Mouse (Mus musculus) layer of hippocampus, adult 9-11 months (tissue): ENCODE data around the gene Bicd1.
A peak's percentile ranks its signal among the peaks of the same experiment; 100 is the strongest.
"Not testable (repeated sequence)": the region's sequence is repeated elsewhere in the genome, so short reads cannot be mapped to it uniquely, and the experiment has no call there.

Experiments
- DNase-seq: peaks from one replicate; pipeline ENCODE4 v3.0.0; 2022

Bicd1 gene

GRCm38 (mm10) chr6:149408833-149409332 lies at the start of gene Bicd1:
TSS of gene Bicd1 (plus strand) at chr6:149408886.
- peak; percentile 91 for DNase-seq

- not testable (repeated sequence) for DNase-seq
These were observed 46.2 kb upstream of the Bicd1 start for GRCm38 (mm10) chr6:149362533-149362932.

GRCm38 (mm10) chr6:149365975-149366374 lies 42.7 kb upstream of the Bicd1 start:
- DNase-seq: not testable (repeated sequence)

DNA sequence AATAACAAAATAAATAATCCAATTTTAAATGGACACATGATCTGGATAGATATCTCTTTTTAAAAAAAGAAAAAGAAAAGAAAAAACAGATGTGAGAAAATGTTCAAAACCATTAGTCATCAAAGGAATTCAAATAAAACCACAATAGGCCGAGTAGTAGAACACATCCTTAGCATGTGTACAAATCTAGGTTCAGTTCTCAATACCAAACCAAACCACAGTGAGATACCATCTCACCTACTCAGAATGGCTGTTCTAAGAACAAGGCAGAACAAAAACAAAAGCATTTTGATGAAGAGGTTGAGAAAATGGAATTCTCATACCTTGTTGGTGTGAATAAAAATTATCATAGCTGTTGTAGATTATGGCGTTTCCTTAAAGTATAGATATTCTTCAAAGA lies 42.3 kb upstream of the Bicd1 start:
- DNase-seq: no peak

GRCm38 (mm10) chr6:149374986-149375457 lies 33.7 kb upstream of the Bicd1 start:
- DNase-seq: peak; percentile 54

DNA sequence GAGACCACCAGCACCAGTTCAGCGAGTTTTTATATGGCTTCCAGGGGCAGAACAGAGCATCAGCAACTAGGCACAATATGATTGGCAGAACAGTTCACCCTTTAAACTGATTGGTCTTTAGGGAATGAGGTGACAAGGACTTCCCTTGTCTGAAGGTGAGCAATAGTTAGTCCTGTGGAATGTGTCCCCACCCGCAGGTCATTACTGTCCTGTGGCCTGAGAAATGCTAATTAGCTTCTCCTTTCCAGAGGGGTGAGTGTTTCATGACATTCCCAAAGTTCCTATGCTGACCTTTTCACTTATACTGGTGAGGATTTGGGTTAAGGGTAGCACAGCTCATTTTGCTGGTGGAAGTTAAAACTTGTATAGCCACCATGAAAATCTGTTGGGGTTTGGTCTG lies 25.2 kb upstream of the Bicd1 start:
- no peak for DNase-seq

GRCm38 (mm10) chr6:149386389-149386788 lies 22.3 kb upstream of the Bicd1 start:
- no peak for DNase-seq

GRCm38 (mm10) chr6:149389626-149390025 lies 19.1 kb upstream of the Bicd1 start:
- not testable (repeated sequence) for DNase-seq

DNA sequence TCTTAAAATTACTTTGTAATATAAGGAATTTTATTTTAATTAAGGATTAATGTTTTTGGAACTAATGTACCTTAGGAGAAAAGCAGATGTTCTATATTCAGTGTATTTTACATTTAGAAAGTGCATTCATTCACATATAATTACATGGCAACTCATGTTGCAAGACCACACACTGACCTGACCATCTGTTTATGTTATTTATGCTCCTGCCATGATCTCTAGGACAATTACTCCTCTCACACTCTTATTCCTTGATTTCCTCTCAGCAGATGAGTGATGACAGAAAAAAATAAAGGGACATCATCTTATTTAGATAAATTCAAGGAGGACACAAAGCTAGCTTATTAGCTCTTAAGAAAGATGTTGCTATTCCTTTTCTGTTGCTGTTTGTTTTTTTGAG lies 9.3 kb upstream of the Bicd1 start:
- no peak for DNase-seq

GRCm38 (mm10) chr6:149409341-149409740 lies 655 bp downstream of the Bicd1 start:
- peak; percentile 26 for DNase-seq

DNA sequence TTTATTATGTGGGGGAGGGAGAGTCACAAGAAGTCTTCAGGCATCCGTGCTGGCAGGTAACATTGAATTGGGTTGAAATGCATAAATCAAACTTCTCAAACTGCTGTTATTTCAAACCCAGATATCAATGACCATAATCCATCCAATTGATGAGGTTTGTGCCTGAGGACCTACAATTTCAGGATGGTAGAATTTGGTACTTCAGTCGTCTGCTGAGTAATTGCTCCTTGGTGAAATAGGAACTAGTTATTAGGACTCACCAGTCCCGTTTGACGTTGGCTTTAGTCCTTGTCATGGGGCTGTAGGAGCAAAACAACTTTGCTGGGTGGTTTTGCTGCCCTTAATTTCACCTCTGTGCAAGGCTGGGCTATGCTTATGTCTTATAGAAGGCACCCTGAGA lies 1.2 kb downstream of the Bicd1 start:
- DNase-seq: no peak

GRCm38 (mm10) chr6:149413256-149413655 lies 4.6 kb downstream of the Bicd1 start:
- no peak for DNase-seq

- no peak for DNase-seq
These were observed 16.1 kb downstream of the Bicd1 start for GRCm38 (mm10) chr6:149424748-149425147.

DNA sequence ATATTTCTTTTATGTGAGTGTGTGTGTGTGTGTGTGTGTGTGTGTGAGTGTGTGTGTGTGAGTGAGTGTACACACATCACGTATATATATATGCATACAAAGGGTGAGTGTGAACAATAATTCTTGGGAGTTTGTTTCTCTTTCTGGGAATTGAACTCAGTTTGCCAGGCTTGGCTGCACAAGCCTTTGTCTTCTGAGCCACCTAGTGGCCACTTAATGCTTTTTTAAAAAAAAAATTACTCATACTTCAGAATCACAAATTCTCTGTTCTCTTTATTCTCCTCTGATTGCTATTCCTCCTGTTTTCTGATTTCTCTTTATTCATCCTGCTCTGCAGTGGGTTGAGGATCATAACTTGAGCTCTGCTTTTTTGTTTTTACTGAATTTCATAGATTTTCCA lies 30.5 kb downstream of the Bicd1 start:
- DNase-seq: no peak

GRCm38 (mm10) chr6:149442884-149443283 lies 34.2 kb downstream of the Bicd1 start:
- no peak for DNase-seq

DNA sequence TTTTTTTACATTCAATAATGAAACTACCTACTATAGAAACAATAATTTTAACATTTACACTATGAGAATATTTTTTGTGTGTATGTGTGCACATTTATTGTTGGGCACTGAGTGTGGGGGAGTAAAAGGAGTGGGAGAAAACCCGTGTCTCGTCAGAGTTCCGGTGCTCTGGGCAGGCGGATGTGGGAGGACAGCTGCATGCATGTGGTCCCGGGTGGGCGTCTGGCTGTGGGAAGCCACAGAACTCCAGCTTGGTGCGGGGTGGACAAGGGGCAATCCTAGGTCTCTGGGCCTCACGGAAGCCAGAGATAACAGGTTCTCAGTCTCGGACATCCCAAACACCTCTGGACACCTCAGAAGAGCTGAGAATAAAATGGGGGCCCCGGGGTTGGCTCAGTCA lies 37.2 kb downstream of the Bicd1 start:
- DNase-seq: no peak

- no peak for DNase-seq
These were observed 48.6 kb downstream of the Bicd1 start for GRCm38 (mm10) chr6:149457324-149457723.

- no peak for DNase-seq
These were observed 52.3 kb downstream of the Bicd1 start for GRCm38 (mm10) chr6:149460971-149461370.

- no peak for DNase-seq
These were observed 62.8 kb downstream of the Bicd1 start for GRCm38 (mm10) chr6:149471477-149471876.

GRCm38 (mm10) chr6:149472441-149472840 lies 63.8 kb downstream of the Bicd1 start:
- not testable (repeated sequence) for DNase-seq

DNA sequence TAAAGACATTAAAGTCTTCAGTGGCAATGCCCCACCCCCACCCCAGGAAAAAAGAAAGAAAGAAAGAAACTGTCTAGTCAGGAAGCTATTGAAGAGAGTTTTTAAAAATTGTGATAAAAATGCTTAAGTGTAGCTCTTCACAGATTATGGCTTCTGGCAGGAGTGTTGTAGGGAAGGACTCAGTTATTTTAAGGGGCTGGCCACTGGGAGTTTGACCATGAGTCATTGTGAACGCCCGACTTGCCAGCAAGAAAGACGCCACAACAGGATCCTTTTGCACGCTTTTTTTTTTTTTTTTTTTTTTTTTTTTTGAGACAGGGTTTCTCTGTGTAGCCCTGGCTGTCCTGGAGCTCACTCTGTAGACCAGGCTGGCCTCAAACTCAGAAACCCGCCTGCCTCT lies 73.2 kb downstream of the Bicd1 start:
- not testable (repeated sequence) for DNase-seq

- DNase-seq: no peak
These were observed 86.0 kb downstream of the Bicd1 start for GRCm38 (mm10) chr6:149494662-149495061.

DNA sequence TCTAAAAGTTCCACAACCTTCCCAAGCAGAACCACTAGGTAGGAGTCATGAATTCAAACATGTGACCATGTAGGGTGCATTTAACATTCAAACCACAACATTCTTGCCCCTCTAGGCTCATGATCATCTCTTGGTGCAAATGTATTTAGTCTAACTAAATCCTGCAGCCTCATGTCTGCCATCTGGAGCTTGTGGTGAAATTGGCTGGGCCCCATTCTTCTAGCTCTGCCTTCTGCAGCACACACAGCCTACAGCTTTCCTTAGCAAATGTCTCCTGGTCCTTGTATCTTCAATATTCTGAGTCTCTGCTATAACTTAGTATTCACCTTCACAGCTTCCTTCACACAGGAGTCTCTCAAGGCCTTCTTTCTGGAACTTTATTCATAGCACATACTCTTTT lies 87.2 kb downstream of the Bicd1 start:
- peak; percentile 73 for DNase-seq

DNA sequence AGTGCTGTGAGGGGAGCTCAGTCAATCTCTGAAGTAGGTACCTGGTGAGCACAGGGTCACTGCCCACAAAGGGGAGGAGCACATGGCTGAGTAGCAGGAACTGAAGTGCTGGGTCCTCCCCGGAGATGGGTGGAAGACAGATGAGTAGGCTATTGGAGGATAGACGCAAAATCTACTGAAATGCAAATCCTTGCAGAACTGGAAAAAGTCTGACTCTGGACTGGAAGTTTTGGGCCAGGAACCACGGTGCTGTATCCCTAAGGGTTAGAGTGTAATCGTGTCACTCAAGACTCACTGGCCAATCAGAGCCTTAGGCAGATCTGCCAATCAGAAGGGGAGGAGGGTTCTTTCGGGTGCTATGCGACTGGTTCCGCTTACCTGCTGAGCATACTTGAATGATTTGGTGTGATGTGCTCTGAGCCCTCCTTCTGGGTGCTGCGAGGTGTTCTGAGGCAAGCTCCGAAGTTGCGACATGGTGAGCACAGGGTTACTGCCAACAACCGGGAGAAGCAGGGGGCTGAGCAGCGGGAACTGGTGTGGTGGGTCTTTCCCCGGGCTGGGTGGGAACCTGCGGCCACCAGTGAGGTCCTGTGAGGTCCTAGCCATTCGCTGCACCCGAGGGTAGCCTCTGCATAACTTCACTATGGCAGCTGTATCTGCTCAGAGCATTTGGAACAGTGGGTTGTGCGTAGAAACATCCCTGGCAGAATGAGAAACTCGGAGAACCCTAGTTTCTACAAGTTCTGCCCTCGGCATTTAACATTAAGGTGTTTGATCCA lies 157.2 kb downstream of the Bicd1 start:
- DNase-seq: peak; percentile 77

GRCm38 (mm10) chr6:149567219-149567618 lies 158.5 kb downstream of the Bicd1 start:
- no peak for DNase-seq
